Mouse (Mus musculus): ENCODE measurements around the gene Mfsd2a. TPM values are rescaled to one million over a fixed set of nuclear protein-coding genes. Genes with fewer than 3 reads are reported as not detected.
A peak's percentile ranks its signal among the peaks of the same experiment; 100 is the strongest.

The Mfsd2a gene
- polyA plus RNA-seq, 1 experiment from 2014 or later = 22.5 TPM

DNA sequence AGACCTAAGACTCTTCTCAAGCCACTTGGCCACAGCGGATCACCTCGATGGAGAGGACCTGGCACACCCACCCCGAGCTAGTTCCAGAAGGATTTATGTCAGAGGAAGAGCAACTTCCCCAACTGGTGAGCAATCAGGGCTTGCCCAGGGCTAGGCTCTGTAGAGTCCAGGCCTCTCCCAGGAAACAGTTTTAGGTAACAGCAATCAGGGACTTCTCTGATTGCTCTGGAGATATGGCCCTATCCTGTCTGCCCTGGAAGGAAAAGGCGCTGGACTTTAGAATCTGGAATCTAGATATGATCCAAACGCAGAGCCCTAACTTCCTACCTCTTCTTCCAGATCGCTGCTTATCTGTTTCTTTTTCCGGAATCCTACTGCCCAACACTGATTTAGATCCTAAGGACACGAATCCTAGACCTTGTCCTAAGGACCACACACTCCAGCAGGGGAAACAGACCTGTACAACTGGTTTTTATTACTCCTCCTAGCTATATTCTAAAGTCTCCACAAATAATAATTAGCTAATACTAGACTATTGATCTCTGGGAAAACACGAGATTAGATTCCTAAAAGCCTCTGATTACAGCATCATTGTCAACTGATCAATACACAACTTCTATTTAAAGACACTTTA, 25.4 kb downstream of the Mfsd2a start:
- Histone ChIP-seq H3K36me3 (ENCODE audit: control insufficient read depth, insufficient read depth, low read length) (no peaks in the 10 kb centered on the region), H3K27me3 (ENCODE audit: control insufficient read depth, insufficient read depth, low read length) (no peaks in the 10 kb centered on the region), H3K4me1 (replicated peaks; ENCODE audit: control insufficient read depth, insufficient read depth, low read length) (no peaks in the 10 kb centered on the region), H3K9me3 (ENCODE audit: control insufficient read depth, low read length) (no peaks in the 10 kb centered on the region), H3K4me2 (ENCODE audit: low read depth, low read length, severe bottlenecking) (no peak overlapping the region), H3K27ac (ENCODE audit: low read depth, low read length) (no peak overlapping the region), H3K4me3 (ENCODE audit: low read depth, low read length) (no peak overlapping the region), H3K9ac (ENCODE audit: low read length) (no peak overlapping the region)
- 87% methylated on average over 9 of the region's 9 CpGs for WGBS
- ATAC-seq (replicated peaks; ENCODE audit: low FRiP score) = no peak
- DNase-seq (ENCODE audit: low spot score) = no peak

DNA sequence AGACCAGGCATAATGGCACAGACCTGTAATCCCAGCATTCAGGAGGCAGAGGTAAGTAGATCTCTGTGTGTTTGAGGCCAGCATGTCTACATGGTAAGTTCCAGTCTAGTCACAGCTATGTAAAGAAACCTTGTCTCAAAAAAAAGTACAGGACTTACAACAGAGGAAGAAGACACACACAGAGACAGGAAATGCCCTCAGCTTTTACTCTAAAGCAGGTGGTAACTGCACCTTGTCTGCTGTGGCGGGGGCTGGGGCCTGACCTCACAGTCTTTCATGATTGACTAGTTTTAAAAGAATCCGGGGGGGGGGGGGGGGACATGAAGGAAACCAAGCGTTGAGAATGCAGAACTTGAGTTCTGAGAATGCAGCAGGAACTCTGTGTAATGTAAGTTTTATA, 27.1 kb downstream of the Mfsd2a start:
- Histone ChIP-seq H3K27ac (ENCODE audit: low read depth, low read length) (no peak overlapping the region), H3K27me3 (ENCODE audit: control insufficient read depth, insufficient read depth, low read length) (no peaks in the 10 kb centered on the region), H3K4me2 (ENCODE audit: low read depth, low read length, severe bottlenecking) (no peak overlapping the region), H3K4me3 (ENCODE audit: low read depth, low read length) (no peak overlapping the region), H3K36me3 (ENCODE audit: control insufficient read depth, insufficient read depth, low read length) (no peaks in the 10 kb centered on the region), H3K9ac (ENCODE audit: low read length) (no peak overlapping the region), H3K4me1 (replicated peaks; ENCODE audit: control insufficient read depth, insufficient read depth, low read length) (no peaks in the 10 kb centered on the region), H3K9me3 (ENCODE audit: control insufficient read depth, low read length) (no peaks in the 10 kb centered on the region)
- WGBS = 69% methylated on average over 3 of the region's 3 CpGs
- no peak for DNase-seq (ENCODE audit: low spot score)
- no peak for ATAC-seq (replicated peaks; ENCODE audit: low FRiP score)

DNA sequence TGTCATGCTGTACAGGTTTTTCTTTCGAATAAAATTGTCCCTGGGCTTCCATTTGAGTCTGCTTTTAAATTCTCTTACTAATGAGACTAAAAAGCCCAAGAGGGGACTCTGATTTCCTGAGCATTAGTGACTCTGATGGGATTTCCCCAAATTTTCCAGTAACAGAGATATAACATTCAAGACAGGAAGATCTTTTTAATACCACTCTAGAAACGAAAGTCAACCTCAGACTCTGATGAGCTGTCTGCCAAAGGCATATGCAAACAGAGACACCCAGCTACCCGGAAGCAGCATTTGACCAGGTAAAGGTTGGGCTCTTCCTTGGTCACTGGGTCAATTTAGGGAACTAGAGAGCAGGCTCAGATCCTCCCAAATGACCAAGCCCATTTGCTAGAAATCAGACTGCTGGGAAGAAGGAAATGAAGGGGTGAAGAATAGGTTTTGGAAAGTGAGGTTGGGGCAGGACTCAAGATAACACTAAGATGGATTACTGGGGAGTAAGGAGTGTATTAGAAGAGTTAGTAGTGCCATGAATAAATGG, 27.9 kb downstream of the Mfsd2a start:
- Histone ChIP-seq H3K4me2 (ENCODE audit: low read depth, low read length, severe bottlenecking) (no peak overlapping the region), H3K4me3 (ENCODE audit: low read depth, low read length) (no peak overlapping the region), H3K4me1 (replicated peaks; ENCODE audit: control insufficient read depth, insufficient read depth, low read length) (no peaks in the 10 kb centered on the region), H3K27ac (ENCODE audit: low read depth, low read length) (no peak overlapping the region), H3K27me3 (ENCODE audit: control insufficient read depth, insufficient read depth, low read length) (no peaks in the 10 kb centered on the region), H3K9me3 (ENCODE audit: control insufficient read depth, low read length) (no peaks in the 10 kb centered on the region), H3K36me3 (ENCODE audit: control insufficient read depth, insufficient read depth, low read length) (no peaks in the 10 kb centered on the region), H3K9ac (ENCODE audit: low read length) (no peak overlapping the region)
- WGBS = 71% methylated on average over 3 of the region's 3 CpGs
- no peak for ATAC-seq (replicated peaks; ENCODE audit: low FRiP score)
- DNase-seq (ENCODE audit: low spot score) = no peak

DNA sequence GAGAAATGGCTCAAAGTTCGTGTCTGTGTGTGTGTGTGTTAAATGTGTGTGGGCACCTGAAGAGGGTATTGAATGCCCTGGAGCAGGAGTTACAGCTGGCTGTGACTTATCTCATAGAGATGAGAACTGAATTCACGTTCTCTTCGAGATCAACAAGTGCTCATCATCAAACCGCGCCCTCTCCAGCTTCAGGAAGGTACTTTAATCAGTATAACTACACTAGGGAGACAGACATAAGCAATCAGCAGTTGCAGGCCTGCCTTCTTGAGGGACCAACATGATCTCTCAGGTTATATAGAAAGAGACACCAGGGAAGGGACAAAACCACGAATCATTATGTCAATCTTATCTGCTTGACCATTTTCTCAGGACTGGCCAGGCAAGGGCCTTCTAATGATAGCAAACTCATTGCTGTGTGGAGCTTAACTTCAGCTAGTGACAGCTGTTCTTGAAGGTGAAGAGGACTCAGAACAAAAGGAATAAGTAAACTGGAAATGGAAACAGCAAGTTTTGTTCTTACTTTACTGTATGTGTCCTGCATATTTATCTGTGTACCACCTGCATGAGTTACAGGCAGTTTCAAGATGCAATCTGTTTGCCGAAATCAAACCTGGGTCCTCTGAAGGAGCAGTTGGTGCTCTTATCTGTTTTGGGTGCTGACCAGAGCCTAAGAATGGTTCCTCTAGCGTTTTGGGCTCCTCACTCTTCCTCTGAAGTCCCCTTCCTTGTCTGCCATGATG, 28.6 kb downstream of the Mfsd2a start:
- H3K36me3 ChIP-seq (ENCODE audit: control insufficient read depth, insufficient read depth, low read length) = no peaks in the 10 kb centered on the region
- H3K27ac ChIP-seq (ENCODE audit: low read depth, low read length) = no peak overlapping the region
- H3K27me3 ChIP-seq (ENCODE audit: control insufficient read depth, insufficient read depth, low read length) = no peaks in the 10 kb centered on the region
- no peaks in the 10 kb centered on the region for H3K9me3 ChIP-seq (ENCODE audit: control insufficient read depth, low read length)
- no peak overlapping the region for H3K4me2 ChIP-seq (ENCODE audit: low read depth, low read length, severe bottlenecking)
- WGBS = 76% methylated on average over 8 of the region's 8 CpGs
- no peak overlapping the region for H3K4me3 ChIP-seq (ENCODE audit: low read depth, low read length)
- DNase-seq (ENCODE audit: low spot score) (no peak), ATAC-seq (replicated peaks; ENCODE audit: low FRiP score) (no peak)
- no peak overlapping the region for H3K9ac ChIP-seq (ENCODE audit: low read length)
- no peaks in the 10 kb centered on the region for H3K4me1 ChIP-seq (replicated peaks; ENCODE audit: control insufficient read depth, insufficient read depth, low read length)

DNA sequence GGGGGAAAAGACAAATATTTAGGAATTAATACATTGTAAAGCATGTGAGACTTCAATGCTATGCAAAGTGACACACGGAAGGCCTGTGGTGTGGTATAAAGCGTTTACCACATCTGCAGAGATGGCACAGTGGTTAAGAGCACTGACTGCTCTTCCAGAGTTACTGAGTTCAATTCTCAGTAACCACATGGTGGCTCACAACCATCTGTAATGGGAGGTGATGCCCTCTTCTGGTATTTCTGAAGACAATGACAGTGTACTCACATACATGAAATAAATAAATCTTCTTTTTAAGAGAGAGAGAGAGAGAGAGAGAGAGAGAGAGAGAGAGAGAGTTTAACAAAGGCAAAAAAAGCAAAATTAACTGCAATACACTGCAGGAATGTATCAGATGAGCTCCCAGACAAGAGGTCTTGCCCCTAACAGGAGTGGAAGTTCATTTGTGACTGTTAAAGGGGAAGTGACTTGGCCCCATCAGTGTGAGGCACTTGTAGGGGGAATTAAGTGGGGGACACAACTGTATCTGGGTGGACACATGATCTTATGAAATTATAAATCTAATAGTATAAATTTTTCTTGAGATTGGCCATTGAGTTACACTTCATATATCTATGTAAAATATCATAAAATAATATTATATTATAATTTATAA, 29.9 kb downstream of the Mfsd2a start:
- DNase-seq (ENCODE audit: low spot score) = no peak
- WGBS = 70% methylated on average over 2 of the region's 2 CpGs
- no peaks in the 10 kb centered on the region for H3K9me3 ChIP-seq (ENCODE audit: control insufficient read depth, low read length)

DNA sequence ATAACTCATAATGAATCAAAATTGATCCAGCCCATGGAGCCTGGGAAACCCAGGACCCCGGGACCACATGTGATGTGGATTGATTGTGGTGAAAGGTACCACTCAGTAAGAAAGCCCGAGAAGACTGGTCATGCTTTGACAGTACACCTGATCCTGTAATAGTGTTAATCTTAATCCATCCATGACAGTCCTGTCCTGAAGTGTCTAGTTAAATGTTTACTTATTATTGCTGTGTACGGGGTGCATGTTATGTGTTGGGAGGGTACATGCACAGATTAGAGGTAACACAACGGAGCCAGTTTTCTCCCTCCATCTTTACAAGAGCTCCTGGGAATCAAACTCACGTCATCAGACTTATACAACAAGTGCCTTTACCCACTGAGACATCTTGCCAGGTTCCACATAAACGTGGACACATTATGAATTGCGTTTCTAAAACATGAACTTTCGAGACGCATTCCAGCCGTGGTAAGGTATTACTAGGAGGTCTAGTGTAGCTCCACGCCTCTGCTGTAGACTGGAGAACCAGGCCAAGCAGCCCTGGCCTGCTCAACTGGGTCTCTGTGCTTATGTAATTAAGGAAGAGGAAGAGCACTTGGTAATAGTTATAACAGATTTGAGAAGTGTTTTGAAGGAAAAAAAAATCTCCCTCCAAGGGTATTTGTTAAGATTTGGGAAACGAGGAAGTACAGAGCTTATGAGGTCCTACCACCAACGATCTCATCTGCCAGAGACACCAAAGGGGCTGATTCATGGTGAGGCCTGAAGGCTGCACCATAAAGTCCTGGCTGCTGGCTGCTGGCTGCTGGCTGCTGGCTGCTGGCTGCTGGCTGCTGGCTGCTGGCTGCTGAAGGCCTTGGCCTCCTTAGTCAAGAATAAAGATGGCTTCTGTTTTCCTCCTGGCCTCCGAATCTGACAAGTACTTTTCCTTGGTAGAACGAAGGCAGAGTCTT, 37.3 kb downstream of the Mfsd2a start:
- Histone ChIP-seq H3K36me3 (ENCODE audit: control insufficient read depth, insufficient read depth, low read length) (no peaks in the 10 kb centered on the region), H3K4me1 (replicated peaks; ENCODE audit: control insufficient read depth, insufficient read depth, low read length) (no peaks in the 10 kb centered on the region; the same call in 1 of the 2 replicates), H3K9ac (ENCODE audit: low read length) (no peak overlapping the region), H3K4me3 (ENCODE audit: low read depth, low read length) (no peak overlapping the region), H3K27me3 (ENCODE audit: control insufficient read depth, insufficient read depth, low read length) (no peaks in the 10 kb centered on the region), H3K4me2 (ENCODE audit: low read depth, low read length, severe bottlenecking) (no peak overlapping the region), H3K9me3 (ENCODE audit: control insufficient read depth, low read length) (no peaks in the 10 kb centered on the region), H3K27ac (ENCODE audit: low read depth, low read length) (no peak overlapping the region)
- ATAC-seq (replicated peaks; ENCODE audit: low FRiP score) = no peak
- DNase-seq (ENCODE audit: low spot score) = no peak
- 89% methylated on average over 15 of the region's 15 CpGs for WGBS

More for the DNA sequence above, 29.9 kb downstream of the Mfsd2a start:
- Histone ChIP-seq H3K27ac (ENCODE audit: low read depth, low read length) (no peak overlapping the region), H3K4me1 (replicated peaks; ENCODE audit: control insufficient read depth, insufficient read depth, low read length) (no peaks in the 10 kb centered on the region), H3K4me3 (ENCODE audit: low read depth, low read length) (no peak overlapping the region), H3K36me3 (ENCODE audit: control insufficient read depth, insufficient read depth, low read length) (no peaks in the 10 kb centered on the region), H3K27me3 (ENCODE audit: control insufficient read depth, insufficient read depth, low read length) (no peaks in the 10 kb centered on the region), H3K4me2 (ENCODE audit: low read depth, low read length, severe bottlenecking) (no peak overlapping the region), H3K9ac (ENCODE audit: low read length) (no peak overlapping the region)
- ATAC-seq (replicated peaks; ENCODE audit: low FRiP score) = no peak

DNA sequence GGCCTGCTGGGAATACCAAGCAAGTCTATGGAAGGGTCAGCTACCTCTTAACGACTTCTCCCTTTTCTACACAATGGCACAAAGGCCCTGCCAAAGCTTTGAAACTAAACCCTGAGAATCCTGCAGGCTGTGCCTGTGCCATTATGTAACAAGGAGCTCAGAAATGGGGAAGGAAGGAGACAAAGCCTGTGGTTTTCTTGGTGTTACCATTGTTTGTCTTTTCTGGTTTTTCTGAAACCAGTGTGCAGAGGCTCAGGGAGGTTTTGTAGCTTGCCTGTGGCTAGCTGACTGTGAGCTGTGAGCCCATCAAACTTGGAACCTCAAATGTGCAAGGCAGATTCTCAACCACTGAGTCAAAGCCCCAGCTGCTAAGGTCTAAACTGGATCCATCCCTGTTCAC, 38.1 kb downstream of the Mfsd2a start:
- H3K27me3 ChIP-seq (ENCODE audit: control insufficient read depth, insufficient read depth, low read length) = no peaks in the 10 kb centered on the region
- no peaks in the 10 kb centered on the region for H3K9me3 ChIP-seq (ENCODE audit: control insufficient read depth, low read length)
- 0% methylated on average over 1 of the region's 1 CpGs for WGBS
- DNase-seq (ENCODE audit: low spot score) (no peak), ATAC-seq (replicated peaks; ENCODE audit: low FRiP score) (no peak)
- H3K27ac ChIP-seq (ENCODE audit: low read depth, low read length) = peak overlapping the region; percentile 26; the same call in 1 of the 2 replicates
- H3K36me3 ChIP-seq (ENCODE audit: control insufficient read depth, insufficient read depth, low read length) = no peaks in the 10 kb centered on the region
- H3K9ac ChIP-seq (ENCODE audit: low read length) = no peak overlapping the region
- H3K4me2 ChIP-seq (ENCODE audit: low read depth, low read length, severe bottlenecking) = no peak overlapping the region
- H3K4me3 ChIP-seq (ENCODE audit: low read depth, low read length) = no peak overlapping the region
- H3K4me1 ChIP-seq (replicated peaks; ENCODE audit: control insufficient read depth, insufficient read depth, low read length) = no peaks in the 10 kb centered on the region; the same call in 1 of the 2 replicates

DNA sequence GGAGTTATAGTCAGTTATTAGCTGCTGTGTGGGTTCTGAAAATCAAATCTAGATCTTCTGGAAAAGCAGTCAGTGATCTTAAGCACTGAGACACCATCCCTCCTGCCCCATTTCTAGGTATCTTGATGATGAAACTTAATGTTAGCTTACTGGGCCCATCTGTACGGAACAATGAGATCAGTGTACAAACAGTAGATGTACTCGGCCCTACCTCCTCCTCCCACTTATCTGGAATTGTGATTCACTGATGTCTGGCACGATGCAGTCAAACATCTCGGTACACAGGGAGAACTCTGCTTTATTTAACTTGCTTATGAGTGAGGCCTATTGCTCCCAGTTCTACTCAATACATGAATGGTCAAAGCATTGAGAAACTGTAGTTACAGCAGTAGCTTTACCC, 45.0 kb downstream of the Mfsd2a start:
- H3K36me3 ChIP-seq (ENCODE audit: control insufficient read depth, insufficient read depth, low read length) = no peaks in the 10 kb centered on the region
- DNase-seq (ENCODE audit: low spot score) (no peak), ATAC-seq (replicated peaks; ENCODE audit: low FRiP score) (no peak)
- H3K4me1 ChIP-seq (replicated peaks; ENCODE audit: control insufficient read depth, insufficient read depth, low read length) = no peaks in the 10 kb centered on the region
- H3K27me3 ChIP-seq (ENCODE audit: control insufficient read depth, insufficient read depth, low read length) = no peaks in the 10 kb centered on the region
- H3K9me3 ChIP-seq (ENCODE audit: control insufficient read depth, low read length) = no peaks in the 10 kb centered on the region
- H3K4me3 ChIP-seq (ENCODE audit: low read depth, low read length) = no peak overlapping the region
- no peak overlapping the region for H3K27ac ChIP-seq (ENCODE audit: low read depth, low read length)
- H3K9ac ChIP-seq (ENCODE audit: low read length) = no peak overlapping the region
- 85% methylated on average over 4 of the region's 4 CpGs for WGBS
- no peak overlapping the region for H3K4me2 ChIP-seq (ENCODE audit: low read depth, low read length, severe bottlenecking)
